Mouse (Mus musculus): ENCODE data around the gene Gm20481. TPM values are rescaled to one million over a fixed set of nuclear protein-coding genes. Genes with fewer than 3 reads are reported as not detected.
A peak's percentile ranks its signal among the peaks of the same experiment; 100 is the strongest.
"Not testable (repeated sequence)": the region's sequence is repeated elsewhere in the genome, so short reads cannot be mapped to it uniquely, and the experiment has no call there.

Gene Gm20481
- total RNA-seq, 2 experiments from 2014 or later = not detected

- intact Hi-C loops (cut with DNase I) = no loop called here
- DNase-seq (ENCODE audit: extremely low spot score in 1 of 2, low spot score in 2 of 2) = no peak
These were observed 4.1 kb upstream of the Gm20481 start for GRCm38 (mm10) chr17:34965627-34966026.

- intact Hi-C loops (cut with DNase I); DNase-seq (ENCODE audit: extremely low spot score in 1 of 2, low spot score in 2 of 2): not testable (repeated sequence)
These were observed 1.1 kb downstream of the Gm20481 start for GRCm38 (mm10) chr17:34970850-34971249.

DNA sequence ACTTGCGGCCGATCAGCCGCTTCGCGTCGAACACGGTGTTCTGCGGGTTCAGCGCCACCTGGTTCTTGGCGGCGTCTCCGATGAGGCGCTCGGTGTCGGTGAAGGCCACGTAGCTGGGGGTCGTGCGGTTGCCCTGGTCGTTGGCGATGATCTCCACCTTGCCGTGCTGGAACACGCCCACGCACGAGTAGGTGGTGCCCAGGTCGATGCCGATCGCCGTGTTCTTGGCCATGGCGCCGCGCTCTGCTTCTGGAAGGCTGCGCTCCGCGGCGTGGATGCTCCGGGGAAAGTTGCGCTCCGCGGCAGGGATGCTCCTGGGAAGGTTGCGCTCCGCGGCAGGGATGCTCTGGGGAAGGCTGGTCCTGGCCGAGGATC is 2.0 kb downstream of the Gm20481 start:
- intact Hi-C loops (cut with DNase I); DNase-seq (ENCODE audit: extremely low spot score in 1 of 2, low spot score in 2 of 2): not testable (repeated sequence)

DNA sequence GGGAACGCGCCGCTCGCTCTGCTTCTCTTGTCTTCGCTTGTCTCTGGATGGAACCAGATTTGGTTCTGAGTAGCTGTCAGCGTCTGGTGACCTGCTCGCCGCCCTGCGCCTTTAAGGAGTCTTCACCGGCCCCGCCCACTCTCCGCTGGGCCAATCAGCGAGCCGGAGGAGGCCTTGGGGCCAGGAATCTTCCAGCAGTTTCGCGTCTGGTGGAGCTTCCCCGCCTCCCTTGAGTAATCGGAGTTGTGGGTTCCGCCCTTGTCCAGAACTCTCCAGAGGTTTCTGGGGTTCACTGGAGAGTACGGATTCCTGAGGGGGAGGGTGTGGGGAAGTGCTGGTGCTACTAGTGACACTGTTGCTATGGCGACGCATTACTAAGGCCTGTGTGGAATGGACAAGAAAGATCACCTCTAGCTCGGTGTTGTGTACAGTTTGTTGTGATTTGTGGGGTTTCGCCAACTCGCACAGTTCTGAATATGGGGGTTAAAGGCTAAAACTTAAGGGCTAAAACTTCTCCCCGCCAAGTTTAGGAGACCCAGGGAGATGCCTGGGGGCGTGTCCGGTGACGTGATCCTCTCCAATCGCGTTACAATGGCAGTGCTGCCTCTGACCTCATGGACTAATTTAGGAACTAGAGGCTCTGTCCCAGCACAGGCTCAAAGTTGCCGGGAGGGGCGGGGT is 2.5 kb downstream of the Gm20481 start, which contains the start of the genes Hspa1a and Hspa1l:
Gene Hspa1a (minus strand): TSS at position 88 of the 681 bp plus-strand sequence.
Gene Hspa1l (plus strand): TSS at position 635 of the 681 bp plus-strand sequence.
- DNase-seq (ENCODE audit: extremely low spot score in 1 of 2, low spot score in 2 of 2) = peak; percentile 69 to 82
- intact Hi-C loops (cut with DNase I) = not testable (repeated sequence)

DNA sequence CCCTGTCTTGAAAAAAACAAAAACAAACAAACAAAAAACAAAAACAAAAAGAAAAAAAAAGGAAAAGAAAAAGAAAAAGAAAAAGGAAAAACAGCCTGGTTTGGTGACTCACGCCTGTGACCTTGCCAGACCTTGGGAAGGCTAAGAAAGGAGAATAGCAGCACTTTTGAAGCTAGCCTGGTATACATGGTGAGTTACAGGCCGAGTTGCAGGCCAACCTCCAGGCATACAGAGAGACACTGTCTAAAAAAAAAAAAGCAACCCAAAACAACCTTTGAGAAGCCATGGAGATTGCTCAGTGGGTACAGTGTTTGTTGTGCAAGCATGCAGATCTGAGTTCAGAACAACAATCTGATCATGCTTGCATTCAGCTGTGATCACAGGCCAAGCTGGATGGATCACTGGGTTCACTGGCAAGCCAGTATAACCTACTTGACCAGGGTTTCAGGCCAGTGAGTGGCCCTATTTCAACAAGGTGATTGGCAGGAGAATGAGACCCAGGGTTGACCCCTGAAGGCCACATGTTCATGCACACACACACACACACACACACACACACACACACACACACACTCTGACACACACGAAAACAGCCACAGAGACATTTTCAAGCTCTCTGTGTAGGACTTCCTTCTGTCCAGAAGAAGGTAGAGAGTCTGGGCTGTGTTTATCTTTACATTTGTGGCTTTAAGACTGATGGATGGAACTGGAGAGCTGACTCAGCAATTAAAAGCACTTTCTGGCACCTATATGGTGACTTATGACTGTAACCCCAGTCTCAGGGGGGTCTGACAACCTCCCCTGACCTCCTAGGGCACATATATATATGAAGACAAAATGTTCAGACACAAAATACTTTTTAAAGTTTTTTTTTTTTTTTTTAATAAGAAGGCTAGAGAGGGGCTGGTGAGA is 6.1 kb downstream of the Gm20481 start:
- no peak for DNase-seq (ENCODE audit: extremely low spot score in 1 of 2, low spot score in 2 of 2)
- intact Hi-C loops (cut with DNase I) = no loop called here

GRCm38 (mm10) chr17:34977000-34977399 is 7.3 kb downstream of the Gm20481 start:
- DNase-seq (ENCODE audit: extremely low spot score in 1 of 2, low spot score in 2 of 2) = no peak
- intact Hi-C loops (cut with DNase I) = no loop called here

GRCm38 (mm10) chr17:34978239-34978638 is 8.5 kb downstream of the Gm20481 start:
- DNase-seq (ENCODE audit: extremely low spot score in 1 of 2, low spot score in 2 of 2) = no peak
- intact Hi-C loops (cut with DNase I) = no loop called here

DNA sequence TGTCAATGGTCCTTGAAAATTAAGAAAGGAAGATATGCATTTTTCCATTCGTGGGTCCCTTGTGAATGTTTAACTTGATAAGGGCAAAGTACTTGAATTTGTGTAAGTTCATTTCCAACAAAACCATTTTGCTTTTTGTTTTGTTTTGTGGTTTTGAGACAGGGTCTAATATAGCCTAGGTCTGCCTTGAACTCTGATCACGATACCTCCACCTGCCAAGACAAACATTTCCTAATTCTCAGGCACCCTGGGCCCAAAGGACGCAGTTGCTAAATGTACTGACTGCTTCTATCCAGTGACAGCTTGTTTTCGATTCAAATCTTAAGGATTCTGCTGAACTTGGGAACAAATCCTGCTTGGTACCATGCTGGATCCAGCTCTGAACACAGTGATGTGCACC is 9.9 kb downstream of the Gm20481 start:
- no peak for DNase-seq (ENCODE audit: extremely low spot score in 1 of 2, low spot score in 2 of 2)
- intact Hi-C loops (cut with DNase I) = no loop called here

- intact Hi-C loops (cut with DNase I) = no loop called here
- peak in 1 of 2 experiments; percentile 44 for DNase-seq (ENCODE audit: extremely low spot score in 1 of 2, low spot score in 2 of 2)
These were observed 10.9 kb downstream of the Gm20481 start for GRCm38 (mm10) chr17:34980655-34981054.

DNA sequence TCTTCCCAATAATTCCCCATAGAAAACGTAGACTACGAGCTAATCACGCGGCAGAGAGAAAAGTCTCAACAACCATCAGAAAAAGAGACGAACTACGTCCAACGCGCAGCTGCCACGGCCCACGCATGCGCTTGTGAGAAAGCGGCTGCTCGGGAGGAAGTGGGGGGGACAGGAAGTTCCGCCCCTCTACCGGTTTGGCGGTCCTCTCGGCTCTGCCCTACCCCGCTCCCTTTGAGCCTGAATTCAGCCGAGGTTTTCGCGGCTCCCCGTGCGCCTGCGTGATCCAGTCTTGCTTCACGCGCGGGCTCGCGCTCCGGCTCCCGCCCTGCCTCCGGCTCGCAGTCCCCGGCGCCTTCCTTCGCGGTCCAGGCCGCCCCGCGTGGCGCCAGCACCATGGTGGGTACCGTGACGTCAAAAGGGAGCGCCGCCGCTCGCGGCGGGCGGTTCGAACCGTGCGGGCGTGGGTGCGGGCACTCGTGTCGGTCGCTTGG is 12.0 kb downstream of the Gm20481 start, which contains the start of gene Lsm2:
Gene Lsm2 (plus strand): TSS at position 173 of the 491 bp plus-strand sequence.
- intact Hi-C loops (cut with DNase I) = no loop called here
- DNase-seq (ENCODE audit: extremely low spot score in 1 of 2, low spot score in 2 of 2) = peak; percentile 88 to 94

DNA sequence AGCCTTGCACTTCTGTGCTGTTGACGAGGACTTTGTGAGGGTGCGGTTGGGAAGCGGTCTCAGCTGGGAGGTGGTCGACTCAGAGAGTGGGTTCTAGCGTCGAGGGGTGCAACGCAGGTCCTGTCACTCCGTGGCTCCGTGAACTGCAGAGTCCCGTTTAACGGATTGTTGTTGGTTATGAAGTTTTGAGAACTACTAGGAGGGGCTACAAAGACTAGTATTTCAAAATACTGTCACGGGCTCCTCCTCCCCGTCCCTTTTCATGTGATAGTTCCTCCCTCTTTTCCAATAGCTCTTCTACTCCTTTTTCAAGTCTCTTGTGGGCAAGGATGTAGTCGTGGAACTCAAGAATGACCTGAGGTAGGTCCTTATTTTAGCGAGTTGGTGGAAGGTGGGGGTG is 12.6 kb downstream of the Gm20481 start:
- intact Hi-C loops (cut with DNase I) = no loop called here
- no peak for DNase-seq (ENCODE audit: extremely low spot score in 1 of 2, low spot score in 2 of 2)

- DNase-seq (ENCODE audit: extremely low spot score in 1 of 2, low spot score in 2 of 2) = no peak
- intact Hi-C loops (cut with DNase I) = no loop called here
These were observed 14.5 kb downstream of the Gm20481 start for GRCm38 (mm10) chr17:34984218-34984617.

- intact Hi-C loops (cut with DNase I) = no loop called here
- no peak for DNase-seq (ENCODE audit: extremely low spot score in 1 of 2, low spot score in 2 of 2)
These were observed 25.0 kb downstream of the Gm20481 start for GRCm38 (mm10) chr17:34994751-34995150.

DNA sequence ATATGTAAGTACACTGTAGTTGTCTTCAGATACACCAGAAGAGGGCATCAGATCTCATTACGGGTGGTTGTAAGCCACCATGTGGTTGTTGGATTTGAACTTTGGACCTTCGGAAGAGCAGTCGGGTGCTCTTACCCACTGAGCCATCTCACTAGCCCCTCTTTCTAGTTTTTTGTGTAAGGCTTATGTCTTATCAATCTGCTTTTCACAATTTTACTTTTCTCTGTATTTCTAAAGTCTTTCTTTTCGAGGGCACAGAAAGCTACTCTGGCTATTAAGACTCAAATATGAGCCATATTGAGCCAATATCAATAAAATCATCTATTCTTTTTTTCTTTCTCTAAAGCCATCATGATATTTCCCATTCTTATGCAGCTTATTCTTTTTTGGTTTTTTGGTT is 25.5 kb downstream of the Gm20481 start:
- intact Hi-C loops (cut with DNase I) = not testable (repeated sequence)

DNA sequence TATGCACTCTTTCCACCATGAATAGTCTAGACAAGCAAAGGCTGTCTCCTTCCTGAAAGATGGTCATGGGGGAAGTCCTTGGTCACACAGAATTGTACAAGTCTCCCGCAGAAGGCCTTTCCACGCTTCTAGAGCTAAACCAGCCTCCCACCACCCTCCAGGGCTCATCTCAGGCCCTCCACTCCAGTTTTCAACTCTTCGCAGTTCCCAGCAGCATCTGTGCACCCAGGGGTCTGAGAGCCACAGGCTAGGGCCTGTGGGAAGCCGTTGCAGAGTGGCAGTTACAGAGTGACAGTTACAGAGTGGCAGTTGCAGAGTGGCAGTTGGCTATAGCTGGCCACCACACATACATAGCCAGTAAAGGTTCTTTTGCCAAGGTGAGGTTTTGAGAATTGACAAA is 26.2 kb downstream of the Gm20481 start:
- intact Hi-C loops (cut with DNase I); DNase-seq (ENCODE audit: extremely low spot score in 1 of 2, low spot score in 2 of 2): not testable (repeated sequence)

More for the DNA sequence above, 25.5 kb downstream of the Gm20481 start:
- DNase-seq (ENCODE audit: extremely low spot score in 1 of 2, low spot score in 2 of 2) = not testable (repeated sequence)

- intact Hi-C loops (cut with DNase I) = no loop called here
These were observed 26.9 kb downstream of the Gm20481 start for GRCm38 (mm10) chr17:34996411-34997141.

DNA sequence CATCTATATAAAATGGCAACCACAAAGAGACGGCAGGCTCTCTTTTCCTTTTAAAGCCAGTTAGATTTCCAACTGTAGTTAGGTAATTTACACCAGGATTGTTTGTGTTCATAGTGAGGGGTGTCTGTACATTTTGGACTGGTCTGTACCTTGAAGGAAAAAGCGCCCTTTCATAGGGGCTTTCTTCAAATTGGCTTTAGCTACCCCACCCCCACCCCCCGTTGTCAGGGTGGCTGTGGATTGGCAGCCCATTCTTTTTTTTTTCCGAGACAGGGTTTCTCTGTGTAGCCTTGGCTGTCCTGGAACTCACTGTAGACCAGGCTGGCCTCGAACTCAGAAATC is 27.4 kb downstream of the Gm20481 start:
- no peak for DNase-seq (ENCODE audit: extremely low spot score in 1 of 2, low spot score in 2 of 2)
- intact Hi-C loops (cut with DNase I) = no loop called here

More at GRCm38 (mm10) chr17:34996411-34997141, 26.9 kb downstream of the Gm20481 start:
- DNase-seq (ENCODE audit: extremely low spot score in 1 of 2, low spot score in 2 of 2) = no peak

DNA sequence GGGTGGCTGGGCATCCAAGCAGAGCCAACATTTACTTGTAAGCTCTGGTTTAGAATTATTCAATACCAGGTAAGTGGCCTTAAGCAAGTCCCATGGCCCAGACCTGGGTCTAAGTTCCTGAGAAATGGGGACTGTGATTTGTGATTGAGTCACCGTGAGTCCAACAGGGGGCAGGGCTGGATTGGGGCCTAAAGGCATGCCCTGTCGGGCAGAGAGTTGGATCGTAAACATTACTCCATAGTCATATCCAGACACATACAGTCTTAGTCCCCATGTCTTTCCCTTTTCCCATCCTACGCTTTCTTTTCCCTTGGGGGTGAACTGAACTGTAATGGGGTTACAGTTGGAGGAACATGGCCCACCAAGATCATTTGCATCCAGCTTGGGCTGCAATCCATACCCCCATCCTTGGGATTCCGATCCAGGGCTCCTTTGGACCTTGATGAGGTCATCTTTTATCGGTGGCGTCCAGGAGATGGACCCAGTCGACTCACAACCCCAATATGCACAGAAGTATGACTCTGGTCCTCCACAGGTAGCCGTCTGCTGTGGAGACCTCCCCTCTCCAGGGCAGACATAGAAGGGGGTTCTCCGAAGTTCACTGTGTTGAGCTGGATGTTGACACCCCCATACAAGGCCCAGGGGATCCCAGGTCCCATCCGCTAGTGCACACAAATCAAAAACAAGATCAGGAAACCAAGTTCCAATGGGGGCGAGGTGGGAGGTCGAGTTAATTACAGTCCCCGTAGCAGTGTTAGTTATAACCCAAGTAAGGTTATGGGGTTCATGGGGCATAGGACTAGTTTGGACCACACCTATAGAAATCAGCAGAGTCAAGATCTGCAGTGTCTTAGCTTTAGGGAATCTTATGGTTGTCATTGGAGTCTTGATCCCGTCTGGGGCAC is 29.1 kb downstream of the Gm20481 start:
- DNase-seq (ENCODE audit: extremely low spot score in 1 of 2, low spot score in 2 of 2) = peak in 1 of 2 experiments; percentile 14
- intact Hi-C loops (cut with DNase I) = no loop called here

All from left cerebral cortex, postnatal 10 days (tissue).